Mouse (Mus musculus) heart, adult 2 months (tissue): Measurements from ENCODE around the gene Vps36.
A peak's percentile ranks its signal among the peaks of the same experiment; 100 is the strongest.

Experiments
- CTCF ChIP-seq: fragments of 200-600 bp; IDR thresholded peaks from 2 replicates; pipeline ENCODE4 v1.8.1; 2022; ENCODE audit warnings: antibody characterized with exemption, mild to moderate bottlenecking, moderate library complexity
- EP300 ChIP-seq: fragments of 200-500 bp; IDR thresholded peaks from 2 replicates; pipeline ENCODE4 v1.6.1; 2011; ENCODE audit warnings: low read depth, low read length, control low read depth; ENCODE audit not compliant: insufficient read depth
- POLR2A ChIP-seq: fragments of 200-500 bp; IDR thresholded peaks from 2 replicates; pipeline ENCODE4 v1.6.1; 2011; ENCODE audit warnings: mild to moderate bottlenecking, low read depth, low read length, control low read depth; ENCODE audit not compliant: insufficient read depth

DNA sequence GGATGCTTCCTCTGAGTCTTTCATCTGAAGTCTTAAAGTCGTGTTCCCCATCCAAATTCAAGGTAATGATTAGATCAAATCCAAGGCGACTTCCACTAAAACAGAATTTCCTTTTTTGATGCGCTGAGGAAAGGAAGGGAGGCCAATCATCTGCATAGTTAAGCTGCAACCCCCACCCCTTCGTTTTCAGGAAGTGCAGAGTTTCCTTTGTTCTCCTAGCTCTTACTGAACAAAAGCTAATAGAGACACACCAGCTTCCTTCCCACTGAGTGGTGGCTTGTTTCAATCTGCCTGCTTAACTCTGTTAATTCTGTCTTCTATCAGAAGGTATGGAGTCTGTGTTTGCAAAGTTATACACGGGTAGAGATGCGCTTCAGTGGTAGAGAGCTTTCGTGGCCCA lies 36.0 kb downstream of the Vps36 start:
- TF ChIP-seq EP300 = no peak
- no peak for TF ChIP-seq CTCF
- TF ChIP-seq POLR2A = peak; percentile 69; the same call in 1 of the 2 replicates
